In the genomic region with DNA sequence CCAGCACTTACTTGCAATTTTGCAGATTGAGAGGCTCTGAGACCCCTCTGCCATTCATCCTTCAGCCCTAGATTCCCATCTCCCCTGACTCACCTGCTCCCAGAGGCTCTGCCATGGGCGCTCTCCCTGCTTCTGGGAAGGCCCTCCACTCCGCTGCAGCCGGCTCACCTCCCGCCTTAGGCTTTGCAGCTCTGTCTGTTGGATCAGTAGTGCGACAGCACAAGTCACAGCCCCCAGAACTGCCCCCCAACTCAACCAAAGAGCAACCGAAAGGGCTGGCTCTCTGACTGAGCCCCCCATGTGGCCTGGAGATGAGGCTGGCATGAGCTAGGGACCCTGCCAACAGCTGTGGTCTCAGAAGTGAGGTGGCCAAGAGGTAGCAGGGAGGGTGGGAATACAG, we compare ENCODE assay signal across 10 mouse cellular contexts. TPM values are rescaled to one million over a fixed set of nuclear protein-coding genes. Genes with fewer than 3 reads are reported as not detected.
DNase-seq lines count a peak whose midpoint lies in the region; ATAC-seq and TF ChIP-seq lines count a peak whose summit lies in the region.
"Had no signal": no experiment of that assay in that cellular context is flagged by ENCODE, and none has a peak within 500 bp of the region (broad histone marks: within the 10 kb centered on the region; RNA-seq: fewer than 3 reads in every experiment).

No protein-coding gene starts in this region.

- ATAC-seq in forebrain, embryonic 12.5 days (ENCODE audit: low FRiP score): no peak
- ATAC-seq in forebrain, embryonic 11.5 days (replicated peaks; ENCODE audit: low FRiP score): no peak
- ATAC-seq in kidney, embryonic 15.5 days (replicated peaks; ENCODE audit: low FRiP score): no peak

- no peak for DNase-seq in forebrain, embryonic 11.5 days (ENCODE audit: low spot score)
- DNase-seq in kidney, postnatal 36 days: no peak
- DNase-seq in testis, postnatal 14 days (ENCODE audit: low spot score): no peak
- peak; percentile 52 for DNase-seq in testis, postnatal 10 days (ENCODE audit: low spot score)
- DNase-seq in left cerebral cortex, postnatal 36 days (ENCODE audit: low spot score in 2 of 2): no peak

- TF ChIP-seq CTCF in testis, adult 2 months (IDR thresholded peaks at IDR 0.05; ENCODE audit: control insufficient read depth, insufficient read depth, insufficient replicate concordance, low read depth, low read length): no peak

- no peak overlapping the region for H3K4me2 ChIP-seq in forebrain, embryonic 12.5 days
- no peak overlapping the region for H3K4me2 ChIP-seq in forebrain, embryonic 11.5 days (ENCODE audit: low read depth, low read length, severe bottlenecking)
- no peak overlapping the region for H3K4me2 ChIP-seq in kidney, embryonic 15.5 days

- H3K4me3 ChIP-seq in forebrain, embryonic 12.5 days (replicated peaks): no peak overlapping the region
- no peak overlapping the region for H3K4me3 ChIP-seq in forebrain, embryonic 11.5 days (ENCODE audit: low read depth, low read length)
- H3K4me3 ChIP-seq in kidney, embryonic 15.5 days (replicated peaks): no peak overlapping the region
- no peak overlapping the region for H3K4me3 ChIP-seq in testis, adult 2 months (ENCODE audit: control insufficient read depth, low read depth, low read length)
- H3K4me3 ChIP-seq: myocyte had no signal

- peaks cover 6% of the 10 kb centered on the region for H3K36me3 ChIP-seq in forebrain, embryonic 12.5 days (replicated peaks)
- H3K36me3 ChIP-seq in forebrain, embryonic 11.5 days (ENCODE audit: control insufficient read depth, insufficient read depth, low read length): peaks cover 2% of the 10 kb centered on the region; the same call in 1 of the 2 replicates
- peaks cover 7% of the 10 kb centered on the region for H3K36me3 ChIP-seq in kidney, embryonic 15.5 days
- no peaks in the 10 kb centered on the region for H3K36me3 ChIP-seq in testis, adult 2 months (ENCODE audit: control insufficient read depth, insufficient read depth, low read length)

- peak overlapping the region; percentile 2; the same call in 1 of the 2 replicates for H3K9ac ChIP-seq in forebrain, embryonic 12.5 days
- H3K9ac ChIP-seq in forebrain, embryonic 11.5 days (ENCODE audit: low read length): no peak overlapping the region
- H3K9ac ChIP-seq in kidney, embryonic 15.5 days: no peak overlapping the region
- H3K9ac ChIP-seq: liver, embryonic 14.5 days had no signal

- peaks cover 30% of the 10 kb centered on the region for H3K4me1 ChIP-seq in forebrain, embryonic 12.5 days
- peaks cover 12% of the 10 kb centered on the region; the same call in 1 of the 2 replicates for H3K4me1 ChIP-seq in forebrain, embryonic 11.5 days (replicated peaks; ENCODE audit: control insufficient read depth, insufficient read depth, low read length)
- peaks cover 48% of the 10 kb centered on the region for H3K4me1 ChIP-seq in kidney, embryonic 15.5 days
- peaks cover 9% of the 10 kb centered on the region for H3K4me1 ChIP-seq in testis, adult 2 months (ENCODE audit: control insufficient read depth, insufficient read depth, low read length)

- H3K27ac ChIP-seq in forebrain, embryonic 12.5 days: no peak overlapping the region
- H3K27ac ChIP-seq in forebrain, embryonic 11.5 days (ENCODE audit: low read depth, low read length): no peak overlapping the region
- peak overlapping the region; percentile 79; the same call in 1 of the 2 replicates for H3K27ac ChIP-seq in kidney, embryonic 15.5 days
- H3K27ac ChIP-seq in testis, adult 2 months (ENCODE audit: control insufficient read depth, insufficient read depth, low read depth, low read length): peak overlapping the region; percentile 75
- H3K27ac ChIP-seq: liver, embryonic 14.5 days had no signal

- peaks cover 17% of the 10 kb centered on the region; the same call in 1 of the 2 replicates for H3K27me3 ChIP-seq in forebrain, embryonic 12.5 days
- no peaks in the 10 kb centered on the region for H3K27me3 ChIP-seq in forebrain, embryonic 11.5 days (ENCODE audit: control insufficient read depth, insufficient read depth, low read length)
- H3K27me3 ChIP-seq in kidney, embryonic 15.5 days: no peaks in the 10 kb centered on the region
- no peaks in the 10 kb centered on the region for H3K27me3 ChIP-seq in testis, adult 2 months (ENCODE audit: control insufficient read depth, insufficient read depth, low read length)

- 87% methylated on average over 6 of the region's 6 CpGs for WGBS in forebrain, embryonic 12.5 days
- WGBS in forebrain, embryonic 11.5 days: 84% methylated on average over 6 of the region's 6 CpGs
- WGBS in kidney, embryonic 15.5 days: 86% methylated on average over 6 of the region's 6 CpGs

- H3K9me3 ChIP-seq in forebrain, embryonic 12.5 days: no peaks in the 10 kb centered on the region
- no peaks in the 10 kb centered on the region for H3K9me3 ChIP-seq in forebrain, embryonic 11.5 days (ENCODE audit: control insufficient read depth, low read length)
- no peaks in the 10 kb centered on the region for H3K9me3 ChIP-seq in kidney, embryonic 15.5 days (replicated peaks)

- intact Hi-C loops in left cerebral cortex, postnatal 36 days (cut with DNase I): loop anchor here (5.0 kb wide), 1 partner anchor 217 kb away; a partner anchor contains a TSS

- no peak for TF ChIP-seq POLR2A in testis, adult 2 months (IDR thresholded peaks at IDR 0.05; ENCODE audit: control insufficient read depth, low read depth, low read length)

RNA-seq across cellular contexts. Expression of a gene that starts 0.6 kb away (rescaled TPM):
- polyA plus RNA-seq in forebrain, embryonic 12.5 days (2016; fragmentation: Nextera tagmentation; extraction: Ambion mirVana): 0.26 TPM in 1 of 2 replicates, not detected in the other
- polyA plus RNA-seq in forebrain, embryonic 11.5 days (2014; fragmentation: Nextera tagmentation; extraction: Ambion mirVana): not detected in 2 replicates
- polyA plus RNA-seq in kidney, embryonic 15.5 days (2015; fragmentation: Nextera tagmentation; extraction: Ambion mirVana): 0.45 and 0.53 TPM in 2 replicates
- polyA plus RNA-seq in testis, adult 2 months (2012; rRNA removed): 4.2 and 5.6 TPM in 2 replicates
- total RNA-seq in left cerebral cortex, postnatal 36 days (2021): 1 to 10 TPM; 2.3 to 2.6 TPM

RNA-seq across cellular contexts. Expression of a gene that starts 3.1 kb away (rescaled TPM):
- 106 and 119 TPM in 2 replicates for polyA plus RNA-seq in forebrain, embryonic 12.5 days (2016; fragmentation: Nextera tagmentation; extraction: Ambion mirVana)
- 110 and 117 TPM in 2 replicates for polyA plus RNA-seq in forebrain, embryonic 11.5 days (2014; fragmentation: Nextera tagmentation; extraction: Ambion mirVana)
- 91.6 and 95.2 TPM in 2 replicates for polyA plus RNA-seq in kidney, embryonic 15.5 days (2015; fragmentation: Nextera tagmentation; extraction: Ambion mirVana)
- 54.7 and 67.6 TPM in 2 replicates for polyA plus RNA-seq in testis, adult 2 months (2012; rRNA removed)
- total RNA-seq in left cerebral cortex, postnatal 36 days (2021): 100 to 1,000 TPM in 1 of 2 experiments, 10 to 100 TPM in 1; 84.3 to 114 TPM

RNA-seq across cellular contexts. Expression of a gene that starts 10.7 kb away (rescaled TPM):
- polyA plus RNA-seq in forebrain, embryonic 12.5 days (2016; fragmentation: Nextera tagmentation; extraction: Ambion mirVana): 1.3 and 1.6 TPM in 2 replicates
- polyA plus RNA-seq in forebrain, embryonic 11.5 days (2014; fragmentation: Nextera tagmentation; extraction: Ambion mirVana): 2.4 TPM in 2 replicates
- 9.1 and 11.1 TPM in 2 replicates for polyA plus RNA-seq in kidney, embryonic 15.5 days (2015; fragmentation: Nextera tagmentation; extraction: Ambion mirVana)
- 2.9 and 3.3 TPM in 2 replicates for polyA plus RNA-seq in testis, adult 2 months (2012; rRNA removed)
- total RNA-seq in left cerebral cortex, postnatal 36 days (2021): 10 to 100 TPM in 1 of 2 experiments, 1 to 10 TPM in 1; 7.2 to 12.3 TPM

RNA-seq across cellular contexts. Expression of a gene that starts 11.0 kb away (rescaled TPM):
- 0.51 and 0.84 TPM in 2 replicates for polyA plus RNA-seq in forebrain, embryonic 12.5 days (2016; fragmentation: Nextera tagmentation; extraction: Ambion mirVana)
- polyA plus RNA-seq in forebrain, embryonic 11.5 days (2014; fragmentation: Nextera tagmentation; extraction: Ambion mirVana): 0.60 and 1.2 TPM in 2 replicates
- polyA plus RNA-seq in kidney, embryonic 15.5 days (2015; fragmentation: Nextera tagmentation; extraction: Ambion mirVana): 4.5 and 7.0 TPM in 2 replicates
- 1.3 and 1.9 TPM in 2 replicates for polyA plus RNA-seq in testis, adult 2 months (2012; rRNA removed)
- total RNA-seq in left cerebral cortex, postnatal 36 days (2021): 1 to 10 TPM; 1.7 to 3.0 TPM

RNA-seq across cellular contexts. Expression of a gene that starts 12.7 kb away (rescaled TPM):
- polyA plus RNA-seq in forebrain, embryonic 12.5 days (2016; fragmentation: Nextera tagmentation; extraction: Ambion mirVana): 694 and 751 TPM in 2 replicates
- 827 and 855 TPM in 2 replicates for polyA plus RNA-seq in forebrain, embryonic 11.5 days (2014; fragmentation: Nextera tagmentation; extraction: Ambion mirVana)
- polyA plus RNA-seq in kidney, embryonic 15.5 days (2015; fragmentation: Nextera tagmentation; extraction: Ambion mirVana): 586 and 589 TPM in 2 replicates
- 166 and 210 TPM in 2 replicates for polyA plus RNA-seq in testis, adult 2 months (2012; rRNA removed)
- total RNA-seq in left cerebral cortex, postnatal 36 days (2021): 100 to 1,000 TPM; 276 to 285 TPM

Comparison
In these comparisons a context has a peak if more than half of its experiments do, and no peak if none do; other contexts are left out.
1. H3K27ac ChIP-seq: peak in kidney, embryonic 15.5 days (single experiment) and testis, adult 2 months (single experiment); none in forebrain, embryonic 12.5 days (single experiment) and forebrain, embryonic 11.5 days (single experiment).